Mouse (Mus musculus): ENCODE measurements at regions not wholly inside any gene's neighbourhood (a gene's known extent, or its start where the extent isn't known, plus 50 kb on each side); places are given as distances from the start of the nearest gene placed in this dataset.
"Not testable (repeated sequence)": the region's sequence is repeated elsewhere in the genome, so short reads cannot be mapped to it uniquely, and the experiment has no call there.

- DNase-seq (ENCODE audit: low read depth, low spot score) = no peak
Observed at GRCm38 (mm10) chr6:13006596-13006995, 63.0 kb upstream of the Tmem106b start.

GRCm38 (mm10) chr6:12994701-12995100 is 74.9 kb upstream of the Tmem106b start:
- no peak for DNase-seq (ENCODE audit: low read depth, low spot score)

- DNase-seq (ENCODE audit: low read depth, low spot score) = no peak
Observed at GRCm38 (mm10) chr6:12993772-12994171, 75.8 kb upstream of the Tmem106b start.

- DNase-seq (ENCODE audit: low read depth, low spot score) = no peak
Observed at GRCm38 (mm10) chr6:12977184-12977897, 92.2 kb upstream of the Tmem106b start.

GRCm38 (mm10) chr6:12971604-12972003 is 98.0 kb upstream of the Tmem106b start:
- no peak for DNase-seq (ENCODE audit: low read depth, low spot score)

- DNase-seq (ENCODE audit: low read depth, low spot score) = no peak
Observed at GRCm38 (mm10) chr6:12967291-12967690, 102.3 kb upstream of the Tmem106b start.

- DNase-seq (ENCODE audit: low read depth, low spot score) = no peak
Observed at GRCm38 (mm10) chr6:12957797-12958196, 111.8 kb upstream of the Tmem106b start.

- no peak for DNase-seq (ENCODE audit: low read depth, low spot score)
Observed at GRCm38 (mm10) chr6:12911610-12912009, 157.9 kb upstream of the Tmem106b start.

- DNase-seq (ENCODE audit: low read depth, low spot score) = no peak
Observed at GRCm38 (mm10) chr6:12892929-12893328, 143.7 kb upstream of the Thsd7a start.

- not testable (repeated sequence) for DNase-seq (ENCODE audit: low read depth, low spot score)
Observed at GRCm38 (mm10) chr6:12876947-12877346, 127.7 kb upstream of the Thsd7a start.

- DNase-seq (ENCODE audit: low read depth, low spot score) = no peak
Observed at GRCm38 (mm10) chr6:12876366-12876765, 127.2 kb upstream of the Thsd7a start.

- peak; percentile 1 for DNase-seq (ENCODE audit: low read depth, low spot score)
Observed at GRCm38 (mm10) chr6:12868251-12868650, 119.0 kb upstream of the Thsd7a start.

GRCm38 (mm10) chr6:12852041-12852440 is 102.8 kb upstream of the Thsd7a start:
- no peak for DNase-seq (ENCODE audit: low read depth, low spot score)

- not testable (repeated sequence) for DNase-seq (ENCODE audit: low read depth, low spot score)
Observed at GRCm38 (mm10) chr6:12835079-12835478, 85.9 kb upstream of the Thsd7a start.

- no peak for DNase-seq (ENCODE audit: low read depth, low spot score)
Observed at GRCm38 (mm10) chr6:12833358-12833757, 84.1 kb upstream of the Thsd7a start.

GRCm38 (mm10) chr6:12831916-12832315 is 82.7 kb upstream of the Thsd7a start:
- no peak for DNase-seq (ENCODE audit: low read depth, low spot score)

GRCm38 (mm10) chr6:12831485-12831884 is 82.3 kb upstream of the Thsd7a start:
- DNase-seq (ENCODE audit: low read depth, low spot score) = no peak

GRCm38 (mm10) chr6:12827745-12828144 is 78.5 kb upstream of the Thsd7a start:
- no peak for DNase-seq (ENCODE audit: low read depth, low spot score)

GRCm38 (mm10) chr6:12814972-12815770 is 66.0 kb upstream of the Thsd7a start:
- DNase-seq (ENCODE audit: low read depth, low spot score) = no peak

GRCm38 (mm10) chr6:12813781-12814180 is 64.6 kb upstream of the Thsd7a start:
- DNase-seq (ENCODE audit: low read depth, low spot score) = not testable (repeated sequence)

- DNase-seq (ENCODE audit: low read depth, low spot score) = no peak
Observed at GRCm38 (mm10) chr6:12812467-12812866, 63.3 kb upstream of the Thsd7a start.

- no peak for DNase-seq (ENCODE audit: low read depth, low spot score)
Observed at GRCm38 (mm10) chr6:12812036-12812435, 62.8 kb upstream of the Thsd7a start.

- no peak for DNase-seq (ENCODE audit: low read depth, low spot score)
Observed at GRCm38 (mm10) chr6:12809601-12810000, 60.4 kb upstream of the Thsd7a start.
